Mouse (Mus musculus) A20 (cell line): ENCODE measurements around the gene Rap1b.

Experiments
- DNase-seq: peaks from one replicate; pipeline ENCODE4 v3.0.0-alpha.2; 2011; ENCODE audit warnings: low read depth, low spot score

The Rap1b gene

GRCm38 (mm10) chr10:117770286-117771130 lies 75.3 kb downstream of the Rap1b start:
- no peak for DNase-seq

DNA sequence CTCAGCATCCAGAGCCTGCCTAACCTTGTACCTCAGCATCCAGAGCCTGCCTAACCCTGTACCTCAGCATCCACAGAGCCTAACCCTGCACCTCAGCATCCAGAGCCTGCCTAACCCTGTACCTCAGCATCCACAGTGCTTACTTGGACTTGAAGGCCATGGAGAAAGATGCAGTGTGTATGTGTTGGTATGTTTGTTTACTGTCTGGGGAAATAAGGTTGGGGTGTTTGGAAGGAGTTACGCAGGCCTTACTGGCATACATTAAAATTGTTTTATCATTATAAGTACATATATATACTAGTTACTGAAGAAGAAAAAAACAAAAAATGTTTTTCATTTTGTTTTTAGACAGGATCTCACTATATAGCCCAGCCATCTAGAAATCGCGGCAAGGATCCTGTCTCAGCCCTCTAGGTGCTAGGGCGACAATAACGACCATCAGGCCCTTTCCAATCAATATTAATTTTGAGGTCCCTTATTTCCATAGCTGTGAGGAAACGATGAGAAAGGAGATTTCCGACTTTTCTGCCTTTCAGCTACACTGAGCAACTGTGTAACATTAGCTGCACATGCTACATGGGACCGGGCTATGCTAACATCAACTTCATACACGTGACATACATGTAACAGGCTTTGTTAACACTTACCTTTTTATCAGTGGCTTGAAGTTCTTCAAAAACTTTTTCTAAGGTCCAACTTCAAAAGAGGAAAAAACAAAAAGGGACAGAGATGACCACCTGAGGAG lies 76.1 kb downstream of the Rap1b start:
- DNase-seq, result no peak

DNA sequence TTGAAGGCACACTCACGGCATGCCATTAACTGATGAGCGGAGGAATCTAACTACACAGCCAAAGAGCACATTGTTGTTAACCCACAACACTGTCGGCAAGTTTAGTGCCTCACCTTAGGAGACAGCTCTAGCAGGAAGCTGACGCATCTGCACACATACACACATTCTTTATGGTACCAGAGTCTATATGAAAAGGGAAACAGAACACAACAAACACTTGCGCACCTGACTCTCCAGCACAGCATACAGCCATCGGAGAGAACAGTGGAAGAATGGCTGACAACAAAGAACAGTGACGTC lies 77.7 kb downstream of the Rap1b start:
- DNase-seq, result no peak

DNA sequence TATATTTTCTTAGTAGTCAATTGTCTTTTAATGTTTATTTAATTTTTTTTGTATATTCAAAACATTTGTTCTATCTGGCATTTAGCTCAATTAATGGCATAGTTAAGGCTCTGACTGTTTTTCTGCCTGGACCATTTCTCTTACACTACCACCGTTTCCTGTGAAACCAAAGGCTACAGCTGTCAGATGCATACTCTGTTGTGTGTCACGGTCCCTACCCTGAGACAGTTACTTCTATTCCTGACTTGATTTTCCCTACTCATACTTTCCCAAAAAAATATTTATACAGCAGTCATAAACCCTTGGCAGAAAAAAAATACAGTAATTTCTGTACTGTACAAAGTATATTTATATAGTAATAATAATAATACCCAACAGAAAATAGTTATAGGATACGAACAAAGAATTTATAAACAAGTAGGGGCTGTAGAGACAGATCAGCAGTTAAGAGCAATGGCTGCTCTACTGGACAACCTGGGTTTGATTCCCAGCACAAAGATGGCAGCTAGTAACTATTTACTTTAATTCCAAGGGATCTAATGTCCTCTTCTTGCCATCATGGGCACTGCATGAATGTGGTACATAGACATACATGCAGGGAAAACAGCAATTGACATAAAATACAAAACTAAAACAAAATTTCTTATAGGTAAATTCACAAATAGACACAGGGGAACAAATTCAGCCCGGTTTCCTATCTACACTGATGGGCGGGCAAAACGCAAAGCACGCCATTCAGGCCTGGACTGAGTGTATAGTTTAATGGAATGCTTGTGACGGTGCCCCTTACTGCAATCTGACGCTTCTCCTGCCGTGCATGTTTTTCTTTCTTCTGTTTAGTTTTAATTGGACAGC lies 78.3 kb downstream of the Rap1b start:
- no peak for DNase-seq

GRCm38 (mm10) chr10:117766896-117767160 lies 79.0 kb downstream of the Rap1b start:
- DNase-seq, result no peak

- DNase-seq, result no peak
These were observed 79.5 kb downstream of the Rap1b start for GRCm38 (mm10) chr10:117766111-117766895.

DNA sequence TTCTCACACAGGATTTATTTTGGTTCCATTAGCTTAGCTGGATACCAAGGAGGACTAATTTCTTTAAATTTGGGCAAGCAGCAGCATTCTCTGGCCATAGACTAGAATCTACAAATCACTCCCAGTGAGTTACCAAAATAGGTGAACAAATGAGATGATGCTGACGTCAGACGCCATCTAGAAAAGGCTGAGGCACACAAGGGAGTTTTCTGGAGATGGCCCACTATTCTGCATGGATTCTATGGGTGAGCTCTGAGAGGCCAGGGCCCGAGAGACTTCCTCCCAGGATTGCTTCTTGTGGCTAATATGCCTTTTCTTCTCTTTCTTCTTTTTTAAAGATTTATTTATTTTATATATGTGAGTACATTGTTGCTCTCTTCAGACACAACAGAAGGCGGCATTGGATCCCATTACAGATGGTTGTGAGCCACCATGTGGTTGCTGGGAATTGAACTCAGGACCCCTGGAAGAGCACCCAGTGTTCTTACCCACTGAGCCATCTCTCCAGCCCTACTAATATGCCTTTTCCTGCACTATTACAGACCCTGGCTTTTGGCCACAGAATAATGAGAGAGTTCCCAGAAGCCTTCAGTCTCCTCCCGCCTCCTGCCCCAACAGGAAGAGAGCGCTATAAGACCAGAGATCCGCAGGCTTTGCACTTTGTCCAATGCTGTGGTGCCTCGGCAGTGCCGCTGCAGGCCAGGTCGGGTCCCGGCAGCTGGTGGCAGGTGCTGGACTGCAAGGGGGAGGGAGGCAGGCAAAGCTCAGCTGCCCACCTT lies 80.5 kb downstream of the Rap1b start:
- DNase-seq, result no peak

DNA sequence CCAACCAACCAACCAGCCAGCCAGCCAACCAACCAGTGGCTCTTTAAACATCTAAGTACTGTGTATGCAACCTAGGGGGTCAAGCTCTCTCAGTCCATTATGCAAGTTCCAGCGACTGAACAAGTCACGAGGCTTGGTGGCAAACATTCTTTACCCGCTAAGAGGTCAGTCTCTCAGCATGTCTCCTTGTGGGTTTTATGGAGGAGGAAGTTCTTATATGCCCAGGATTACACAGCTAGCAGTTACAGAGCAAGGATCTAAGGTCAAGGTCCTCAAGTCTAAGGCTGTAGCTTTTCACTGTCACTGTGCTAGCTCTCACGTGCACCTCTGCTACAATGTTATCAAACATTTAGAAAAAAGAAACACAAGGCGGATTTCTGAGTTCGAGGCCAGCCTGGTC lies 81.2 kb downstream of the Rap1b start:
- no peak for DNase-seq
